Comparison of ENCODE assay signal across 8 mouse cellular contexts in genomic region chr4:3084021-3084545, GRCm38 (mm10).
DNase-seq lines count a peak whose midpoint lies in the region; ATAC-seq lines count a peak whose summit lies in the region.

No protein-coding gene starts in this region.

- H3K4me2 ChIP-seq in kidney, embryonic 16.5 days (replicated peaks; ENCODE audit: low read depth, low read length): no peak overlapping the region
- no peak overlapping the region for H3K4me2 ChIP-seq in forebrain, embryonic 14.5 days (ENCODE audit: low read length)
- no peak overlapping the region for H3K4me2 ChIP-seq in liver, embryonic 12.5 days

- H3K9me3 ChIP-seq in kidney, embryonic 16.5 days (ENCODE audit: low read length): peaks cover 71% of the 10 kb centered on the region
- H3K9me3 ChIP-seq in forebrain, embryonic 14.5 days (replicated peaks; ENCODE audit: control insufficient read depth, low read length): peaks cover 76% of the 10 kb centered on the region
- H3K9me3 ChIP-seq in liver, embryonic 12.5 days (replicated peaks): peaks cover 78% of the 10 kb centered on the region

- peak; percentile 3; the same call in 1 of the 2 replicates for ATAC-seq in kidney, embryonic 16.5 days (ENCODE audit: low FRiP score, low TSS enrichment)
- ATAC-seq in forebrain, embryonic 14.5 days: peak; percentile 33; the same call in 1 of the 2 replicates
- ATAC-seq in liver, embryonic 12.5 days: peak; percentile 6; the same call in 1 of the 2 replicates

- no peaks in the 10 kb centered on the region for H3K4me1 ChIP-seq in kidney, embryonic 16.5 days (ENCODE audit: insufficient read depth, low read length)
- no peaks in the 10 kb centered on the region for H3K4me1 ChIP-seq in forebrain, embryonic 14.5 days (ENCODE audit: control insufficient read depth, insufficient read depth, low read length)
- H3K4me1 ChIP-seq in liver, embryonic 12.5 days: no peaks in the 10 kb centered on the region

- no peaks in the 10 kb centered on the region for H3K36me3 ChIP-seq in kidney, embryonic 16.5 days (ENCODE audit: insufficient read depth, low read length)
- no peaks in the 10 kb centered on the region for H3K36me3 ChIP-seq in forebrain, embryonic 14.5 days (ENCODE audit: control insufficient read depth, insufficient read depth, low read length)
- no peaks in the 10 kb centered on the region for H3K36me3 ChIP-seq in liver, embryonic 12.5 days

- no peak overlapping the region for H3K27ac ChIP-seq in kidney, embryonic 16.5 days (ENCODE audit: low read length)
- H3K27ac ChIP-seq in forebrain, embryonic 14.5 days (ENCODE audit: low read depth, low read length): no peak overlapping the region
- H3K27ac ChIP-seq in liver, embryonic 12.5 days: no peak overlapping the region

- H3K9ac ChIP-seq in kidney, embryonic 16.5 days (replicated peaks; ENCODE audit: low read length): no peak overlapping the region
- no peak overlapping the region for H3K9ac ChIP-seq in forebrain, embryonic 14.5 days (ENCODE audit: low read length)
- no peak overlapping the region for H3K9ac ChIP-seq in liver, embryonic 12.5 days

- H3K4me3 ChIP-seq in kidney, embryonic 16.5 days (ENCODE audit: low read length): no peak overlapping the region
- H3K4me3 ChIP-seq in forebrain, embryonic 14.5 days (ENCODE audit: low read depth, low read length): no peak overlapping the region
- H3K4me3 ChIP-seq in liver, embryonic 12.5 days: no peak overlapping the region

- no peak for DNase-seq in kidney, adult 11 months
- peak; percentile 22 for DNase-seq in NIH3T3 (ENCODE audit: low read depth)
- DNase-seq in forebrain, embryonic 14.5 days (ENCODE audit: low spot score): no peak
- no peak for DNase-seq in right cerebral cortex, postnatal 14 days
- no peak for DNase-seq in adrenal gland, postnatal 25 days
- DNase-seq in thymus, postnatal 10 days (ENCODE audit: low spot score in 2 of 2): no peak

- no peaks in the 10 kb centered on the region for H3K27me3 ChIP-seq in kidney, embryonic 16.5 days (ENCODE audit: insufficient read depth, low read length)
- no peaks in the 10 kb centered on the region for H3K27me3 ChIP-seq in forebrain, embryonic 14.5 days (replicated peaks; ENCODE audit: control insufficient read depth, insufficient read depth, low read length)
- no peaks in the 10 kb centered on the region for H3K27me3 ChIP-seq in liver, embryonic 12.5 days (replicated peaks)

- WGBS in kidney, embryonic 16.5 days: 69% methylated on average over 3 of the region's 3 CpGs
- 72% methylated on average over 3 of the region's 3 CpGs for WGBS in forebrain, embryonic 14.5 days
- WGBS in liver, embryonic 12.5 days (ENCODE audit: insufficient replicate concordance): 43% methylated on average over 3 of the region's 3 CpGs
